Mouse (Mus musculus) gastrocnemius, adult 18-20 months (tissue): ENCODE results near the gene Itpk1. TPM values are rescaled to one million over a fixed set of nuclear protein-coding genes. Genes with fewer than 3 reads are reported as not detected.

Experiments
- DNase-seq: peaks from one replicate; pipeline ENCODE4 v3.0.0; 2021; ENCODE audit warnings: low spot score
- total RNA-seq, 2 experiments: library from RNA; stranded (reverse); gene quantifications; 2 replicates each; pipeline ENCODE4 v1.2.3; 2021

Itpk1 gene
- total RNA-seq, 2 experiments from 2014 or later = 6.5 to 7.4 TPM

- DNase-seq = peak; percentile 70
Measured at GRCm38 (mm10) chr12:102597466-102597865, 107.3 kb downstream of the Itpk1 start.

DNA sequence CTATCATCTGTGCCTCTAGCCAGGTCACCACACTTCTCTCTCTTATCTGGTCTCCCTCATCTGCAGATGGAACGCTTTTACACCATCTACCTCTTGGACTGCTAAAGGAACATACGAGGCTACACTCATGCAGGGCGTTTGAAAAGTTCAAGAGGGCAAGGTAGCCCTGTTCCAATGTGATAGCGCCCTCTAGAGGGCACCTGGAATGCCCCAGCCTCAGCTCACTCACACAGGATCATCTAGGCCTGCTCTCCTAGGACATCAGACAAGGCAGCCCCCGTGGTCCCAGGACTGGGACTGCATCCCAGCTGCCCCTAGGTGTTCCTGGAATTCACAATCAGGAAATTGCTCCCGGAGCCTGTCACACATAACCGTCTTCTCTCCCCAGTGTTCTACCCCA lies 108.3 kb downstream of the Itpk1 start:
- DNase-seq = no peak

DNA sequence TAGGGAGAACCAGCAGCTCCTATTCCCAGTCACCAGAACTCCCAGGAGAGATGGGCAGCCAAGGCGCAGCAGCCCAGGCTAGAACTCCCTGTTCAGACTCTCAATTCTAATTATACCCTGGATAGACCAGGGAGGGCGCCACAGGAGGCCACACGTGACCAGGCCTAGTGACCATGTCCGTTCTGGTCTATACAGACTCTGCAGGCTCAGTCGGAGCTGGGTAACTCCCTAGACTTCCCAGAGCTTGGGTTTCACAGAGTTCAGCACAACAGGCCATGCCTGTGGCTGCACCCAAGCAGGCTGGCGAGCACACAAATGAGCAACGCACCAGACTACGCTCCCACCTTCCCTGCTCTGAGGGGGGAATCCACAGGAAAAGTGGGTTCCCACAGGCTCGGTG lies 110.1 kb downstream of the Itpk1 start:
- no peak for DNase-seq

DNA sequence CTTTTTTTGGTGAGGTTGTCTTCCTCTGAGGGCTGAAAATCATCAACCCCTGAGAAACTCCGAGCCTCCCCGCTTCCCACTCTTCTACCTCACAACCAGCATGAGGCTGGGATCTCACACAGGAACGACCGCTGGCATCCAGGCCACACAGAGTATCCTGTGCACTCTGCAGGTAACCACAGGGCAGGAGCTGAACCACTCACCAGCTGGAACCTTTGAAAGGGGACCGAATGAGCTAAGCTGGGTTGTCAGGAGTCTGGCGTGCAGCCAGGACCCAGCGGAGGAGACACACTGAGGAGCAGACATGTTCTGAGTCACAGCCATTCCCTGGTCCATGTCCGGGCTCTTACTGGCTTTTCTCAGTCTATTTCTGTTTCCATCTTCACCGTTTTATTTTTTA lies 111.0 kb downstream of the Itpk1 start:
- no peak for DNase-seq

GRCm38 (mm10) chr12:102590711-102591360 lies 113.9 kb downstream of the Itpk1 start:
- no peak for DNase-seq

DNA sequence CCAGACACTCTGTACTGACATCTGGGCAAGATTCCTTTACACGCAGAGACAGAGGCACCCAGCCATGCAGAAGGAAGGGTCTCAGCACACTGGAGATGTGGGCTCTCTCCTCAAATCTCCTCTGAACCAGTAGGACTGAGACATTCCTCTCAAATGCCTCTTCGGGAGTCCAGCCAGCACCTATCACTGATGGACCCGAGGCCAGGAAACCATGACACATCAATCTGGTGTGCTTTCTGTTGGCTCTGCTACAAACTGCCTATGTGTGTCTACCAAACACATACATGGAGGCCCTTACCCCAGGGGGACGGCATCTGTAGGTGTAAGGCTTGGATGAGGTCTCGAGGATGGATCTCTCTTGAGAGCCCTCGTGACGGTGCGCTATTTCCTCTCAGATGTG lies 117.6 kb downstream of the Itpk1 start:
- no peak for DNase-seq

DNA sequence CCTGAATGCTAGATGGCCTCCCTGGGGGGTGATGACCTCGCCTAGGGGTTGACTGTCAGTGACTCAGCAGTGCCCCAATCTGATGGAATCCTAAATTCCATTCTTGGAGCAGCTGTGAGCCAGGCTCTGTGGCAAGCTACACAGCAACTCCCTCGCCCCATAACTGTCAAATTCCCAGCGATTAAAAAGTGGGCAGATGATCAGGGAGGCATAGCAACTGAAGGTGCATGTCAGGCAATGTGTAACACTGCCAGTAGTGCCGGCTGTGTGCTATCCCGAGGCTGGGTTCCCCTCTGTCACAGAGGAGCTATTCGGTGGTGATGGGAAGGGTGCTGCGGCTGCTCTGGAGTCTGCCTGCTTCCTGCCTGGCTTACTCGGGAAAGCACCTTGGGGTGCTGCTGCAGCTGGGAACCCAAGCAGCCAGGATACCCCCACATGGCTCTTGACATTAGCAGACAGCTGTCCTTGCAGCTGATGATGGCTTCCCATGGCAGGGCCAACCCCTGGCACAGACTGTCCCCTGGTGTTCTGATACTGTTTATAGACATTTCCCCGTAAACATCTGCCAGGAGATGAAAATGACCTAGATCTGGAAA lies 118.3 kb downstream of the Itpk1 start:
- peak; percentile 81 for DNase-seq

DNA sequence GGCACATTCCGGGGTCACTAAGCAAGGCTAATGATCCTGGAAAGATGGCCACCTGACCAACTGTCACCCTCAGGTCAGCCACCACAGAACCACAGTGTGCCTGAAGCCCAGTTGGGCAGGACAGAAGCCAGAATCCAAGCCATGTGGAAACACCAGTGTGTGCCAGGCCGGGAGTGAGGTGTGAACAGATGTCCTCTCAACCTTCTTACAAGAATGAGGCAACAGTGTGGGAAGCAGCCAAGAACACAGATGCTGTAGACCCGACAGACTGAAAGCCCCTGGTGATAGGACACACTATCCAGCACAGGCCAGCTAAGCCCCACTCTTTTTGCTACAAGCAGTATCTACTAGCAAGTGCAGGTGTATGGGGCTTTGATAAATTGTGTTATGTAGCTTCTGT lies 119.3 kb downstream of the Itpk1 start:
- DNase-seq = peak; percentile 83

- DNase-seq = no peak
Measured at GRCm38 (mm10) chr12:102582441-102582840, 122.3 kb downstream of the Itpk1 start.

GRCm38 (mm10) chr12:102581579-102582196 lies 123.0 kb downstream of the Itpk1 start:
- no peak for DNase-seq

DNA sequence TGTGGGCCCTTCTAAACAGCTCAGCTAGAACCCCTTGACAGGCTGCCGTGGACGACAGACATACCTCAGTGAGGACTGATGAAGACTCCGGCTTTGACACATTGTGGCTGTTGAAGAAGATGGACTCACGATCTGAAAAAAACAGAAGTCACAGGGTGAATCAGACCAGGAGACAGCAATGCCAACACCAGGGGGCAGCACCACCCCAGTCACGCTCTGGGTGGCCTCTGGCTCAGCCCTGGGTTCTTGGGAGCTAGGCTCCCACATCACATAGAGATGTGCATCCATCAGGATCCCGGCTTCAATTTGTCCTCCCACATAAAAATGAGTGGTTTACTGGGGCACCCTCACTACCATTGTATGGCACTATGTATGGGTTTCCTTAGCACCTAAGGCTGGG lies 125.7 kb downstream of the Itpk1 start:
- peak; percentile 72 for DNase-seq

- DNase-seq = no peak
Measured at GRCm38 (mm10) chr12:102576659-102577398, 127.9 kb downstream of the Itpk1 start.

DNA sequence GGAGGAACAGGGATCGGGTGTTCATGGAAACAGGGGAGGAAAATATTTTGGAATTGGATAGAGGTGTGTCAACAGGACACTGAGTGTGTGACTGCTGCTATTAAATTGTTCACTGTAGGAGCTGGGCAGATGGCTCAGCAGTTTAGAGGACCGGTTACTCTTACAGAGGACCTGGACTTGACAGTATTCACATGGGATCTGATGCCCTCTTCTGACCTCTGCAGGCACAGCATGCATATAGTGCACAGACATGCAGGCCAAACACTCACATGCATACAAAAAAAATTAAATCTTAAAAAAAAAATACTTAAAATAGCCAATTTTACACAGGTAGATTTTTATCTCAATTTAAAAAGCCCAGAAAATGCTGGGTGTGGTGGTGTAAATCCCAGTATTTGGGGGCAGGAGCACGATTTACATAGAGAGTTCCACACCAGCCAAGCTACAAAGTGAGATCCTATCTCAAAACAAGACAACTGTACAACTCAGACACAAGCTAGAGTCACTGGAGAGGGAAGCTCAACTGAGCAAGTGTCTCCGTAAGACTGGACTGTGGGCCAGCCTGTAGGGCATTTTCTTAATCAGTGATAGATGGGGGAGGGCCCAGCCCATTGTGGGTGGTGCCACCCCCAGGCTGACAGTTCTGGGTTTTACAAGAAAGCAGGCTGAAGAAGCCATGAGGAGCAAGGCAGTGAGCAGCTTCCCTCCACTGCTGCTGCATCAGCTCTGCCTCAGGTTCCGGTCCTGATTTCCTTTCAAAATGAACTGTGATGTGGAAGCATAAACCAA lies 129.0 kb downstream of the Itpk1 start:
- no peak for DNase-seq

DNA sequence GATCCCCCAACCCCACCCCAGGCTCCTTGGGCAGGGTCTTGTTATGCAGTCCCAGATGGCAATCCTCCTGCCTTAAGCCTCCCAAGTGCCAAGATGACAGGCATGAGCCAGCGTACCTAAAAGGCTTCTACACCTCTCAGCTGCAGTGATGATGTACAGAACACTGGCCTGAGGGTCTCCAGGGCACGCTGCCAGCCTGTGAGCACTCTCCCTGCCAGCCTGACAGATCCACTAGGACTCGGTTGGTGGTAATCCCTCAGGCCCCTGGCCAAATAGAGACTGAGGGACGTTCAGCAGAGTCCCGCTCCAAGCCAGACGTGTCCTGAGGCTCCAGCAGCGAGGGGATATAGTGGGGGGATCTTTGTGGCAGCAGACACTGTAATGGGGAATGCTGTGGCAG lies 131.7 kb downstream of the Itpk1 start:
- DNase-seq = no peak

- no peak for DNase-seq
Measured at GRCm38 (mm10) chr12:102571666-102572065, 133.1 kb downstream of the Itpk1 start.

DNA sequence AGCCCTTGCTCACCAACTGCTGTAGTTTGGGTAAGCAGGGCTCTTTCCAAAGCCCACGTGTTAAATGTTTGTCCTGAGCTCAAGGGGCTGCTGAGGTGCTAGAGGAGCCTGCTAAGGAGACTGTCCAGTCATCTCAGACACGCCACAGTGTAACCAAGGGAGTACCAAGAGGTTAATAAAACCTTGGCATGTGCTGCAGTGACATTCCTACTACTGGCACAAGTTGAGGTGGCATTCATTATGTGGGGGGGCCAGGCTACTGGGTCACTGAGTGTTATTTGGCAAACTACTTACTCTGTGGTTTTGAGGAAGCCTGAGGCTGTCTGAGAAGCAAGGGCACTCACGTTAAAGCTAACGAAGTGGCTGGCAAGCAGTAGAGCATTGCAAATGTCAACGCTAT lies 134.0 kb downstream of the Itpk1 start:
- DNase-seq = no peak

DNA sequence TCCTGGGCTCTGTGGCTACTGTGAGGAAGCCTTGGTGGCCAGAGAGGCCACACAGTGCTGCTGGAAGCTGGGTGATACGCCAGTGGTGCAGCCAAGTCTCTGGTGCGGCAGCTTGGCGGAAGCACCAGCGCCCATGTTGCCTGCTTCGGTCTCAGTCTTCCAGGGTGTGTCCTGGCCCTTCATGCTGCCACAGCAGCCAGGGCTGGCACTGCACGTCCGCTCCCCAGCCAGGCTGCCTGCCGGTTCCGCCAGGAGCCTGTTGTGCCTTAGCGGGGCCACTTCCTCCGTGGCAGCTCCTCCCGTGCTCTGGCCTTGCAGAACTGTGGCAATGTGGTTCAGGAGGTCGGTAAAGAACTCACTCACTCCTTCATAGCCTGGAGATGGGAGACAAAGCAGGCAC lies 134.6 kb downstream of the Itpk1 start:
- no peak for DNase-seq

DNA sequence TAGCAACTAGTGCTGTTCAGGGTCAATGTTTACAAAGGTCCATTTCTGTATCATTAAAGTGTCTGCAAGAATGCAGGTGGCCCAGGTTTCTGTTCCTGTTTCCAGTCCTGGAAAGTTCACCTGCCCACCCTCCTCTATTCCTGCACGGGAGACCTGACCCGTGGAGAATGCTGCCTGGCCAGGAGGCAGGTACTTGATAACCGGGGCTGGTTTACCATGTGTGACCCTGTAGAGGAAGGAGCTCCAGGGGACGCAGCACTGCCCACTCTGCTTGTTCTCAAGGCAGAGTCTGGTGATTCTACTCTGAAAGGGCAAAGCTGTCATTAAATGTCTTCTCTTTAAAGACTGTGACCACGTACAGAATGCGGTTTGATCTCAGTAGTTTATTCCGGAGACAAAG lies 136.5 kb downstream of the Itpk1 start:
- DNase-seq = no peak

DNA sequence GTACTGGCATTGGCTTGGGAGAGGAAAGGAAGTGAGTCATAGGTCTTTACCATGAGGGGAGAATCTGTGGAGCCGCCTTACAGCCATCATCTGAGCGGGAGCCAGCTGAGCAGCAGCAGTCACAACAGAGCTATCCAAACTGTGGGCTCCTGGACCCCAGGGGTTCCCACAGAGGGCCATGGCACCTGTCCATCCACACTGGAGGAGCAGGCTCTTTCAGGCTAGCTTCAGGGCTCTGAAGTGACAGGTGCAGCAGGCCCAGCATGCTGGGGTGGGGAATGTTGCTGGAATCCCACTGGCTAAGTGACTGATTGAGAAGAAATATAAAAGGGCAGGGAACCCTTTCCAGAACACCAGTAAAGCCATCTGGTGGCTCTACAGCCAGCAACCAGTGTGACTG lies 137.8 kb downstream of the Itpk1 start:
- DNase-seq = no peak

DNA sequence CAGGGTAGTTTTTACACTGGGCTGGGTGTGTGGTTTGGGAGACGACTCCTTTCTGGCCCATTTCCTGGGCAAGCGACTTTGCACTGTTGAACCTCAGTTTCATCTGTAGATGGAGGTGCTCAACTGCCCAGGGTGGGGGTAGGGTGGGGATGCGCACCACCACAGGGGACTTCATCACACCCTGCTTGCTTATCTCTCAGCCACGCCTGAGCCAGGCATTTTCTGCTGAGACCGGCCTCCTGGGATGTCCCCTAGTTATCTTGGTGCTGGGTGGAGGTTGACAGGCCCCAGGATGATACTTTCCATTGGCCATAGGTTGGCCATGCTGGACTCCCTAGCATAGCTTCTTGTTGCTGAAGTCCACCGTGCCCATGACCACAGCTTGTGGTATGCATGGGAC lies 139.6 kb downstream of the Itpk1 start:
- no peak for DNase-seq

DNA sequence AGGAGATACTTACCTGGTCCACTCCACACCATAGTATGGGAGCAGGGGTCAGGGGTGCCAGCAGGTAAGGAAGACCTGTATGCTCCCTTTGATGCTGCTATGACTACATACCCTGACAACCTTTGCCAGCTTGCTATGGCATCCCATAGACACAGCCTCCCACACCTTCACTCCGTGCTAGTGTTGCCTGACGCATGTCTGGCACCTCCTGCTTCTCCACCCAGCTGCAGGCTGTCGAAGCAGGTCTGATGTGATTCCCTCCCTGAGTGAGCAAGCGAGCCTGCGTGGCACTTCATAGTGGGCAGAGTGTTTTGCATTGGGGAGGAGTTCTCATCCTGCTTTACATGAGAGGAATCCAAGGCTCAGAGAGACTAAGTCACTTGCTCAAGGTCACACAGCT lies 147.4 kb downstream of the Itpk1 start:
- DNase-seq = no peak

GRCm38 (mm10) chr12:102555850-102556249 lies 148.9 kb downstream of the Itpk1 start:
- DNase-seq = no peak
